Mouse (Mus musculus): Measurements from ENCODE around the gene Rcsd1. TPM values are rescaled to one million over a fixed set of nuclear protein-coding genes. Genes with fewer than 3 reads are reported as not detected.
A peak's percentile ranks its signal among the peaks of the same experiment; 100 is the strongest.

Rcsd1 gene
- total and polyA plus RNA-seq, 2 experiments from 2014 or later = 94.0 to 116 TPM

DNA sequence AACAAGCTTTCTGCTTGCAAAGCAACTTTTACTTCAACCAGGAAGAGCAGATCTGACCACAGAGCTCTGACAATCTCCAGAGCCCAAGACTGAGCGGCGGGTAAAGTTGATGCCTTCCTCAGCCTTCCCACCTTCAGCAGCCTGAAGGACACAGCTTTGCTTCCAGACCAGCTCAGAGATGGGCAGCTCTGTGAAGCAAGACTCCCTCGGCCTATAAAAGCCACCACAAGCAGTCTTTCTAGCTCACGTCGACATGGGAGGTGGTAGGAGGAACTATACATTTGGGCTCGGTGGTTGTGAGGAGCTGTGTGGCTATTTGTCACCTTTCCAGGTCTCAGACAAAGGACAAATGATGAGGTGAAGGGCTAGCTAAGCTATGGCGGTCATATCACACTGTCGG is 11.9 kb downstream of the Rcsd1 start:
- no peak overlapping the region for H3K4me2 ChIP-seq (ENCODE audit: low read depth, low read length)
- no peak overlapping the region for H3K4me3 ChIP-seq (ENCODE audit: low read depth, low read length)
- no peak overlapping the region for H3K9ac ChIP-seq (replicated peaks; ENCODE audit: low read depth, low read length)
- H3K27me3 ChIP-seq (ENCODE audit: control insufficient read depth, insufficient read depth, low read length) = no peaks in the 10 kb centered on the region
- DNase-seq (ENCODE audit: low spot score) (no peak), ATAC-seq (ENCODE audit: insufficient read depth, low read depth) (no peak)
- peaks cover 85% of the 10 kb centered on the region for H3K4me1 ChIP-seq (ENCODE audit: control insufficient read depth, insufficient read depth)
- WGBS = 47% methylated on average over 8 of the region's 8 CpGs
- no peaks in the 10 kb centered on the region for H3K9me3 ChIP-seq (replicated peaks; ENCODE audit: control insufficient read depth, low read length)
- TF ChIP-seq EP300 (IDR thresholded peaks at IDR 0.05; ENCODE audit: low read depth) (no peak), CTCF (IDR thresholded peaks at IDR 0.05; ENCODE audit: low read depth) (no peak)
- peaks cover 24% of the 10 kb centered on the region; the same call in 1 of the 2 replicates for H3K36me3 ChIP-seq (replicated peaks; ENCODE audit: control insufficient read depth, insufficient read depth, low read length)
- H3K27ac ChIP-seq (ENCODE audit: low read depth) = peak overlapping the region; percentile 60

DNA sequence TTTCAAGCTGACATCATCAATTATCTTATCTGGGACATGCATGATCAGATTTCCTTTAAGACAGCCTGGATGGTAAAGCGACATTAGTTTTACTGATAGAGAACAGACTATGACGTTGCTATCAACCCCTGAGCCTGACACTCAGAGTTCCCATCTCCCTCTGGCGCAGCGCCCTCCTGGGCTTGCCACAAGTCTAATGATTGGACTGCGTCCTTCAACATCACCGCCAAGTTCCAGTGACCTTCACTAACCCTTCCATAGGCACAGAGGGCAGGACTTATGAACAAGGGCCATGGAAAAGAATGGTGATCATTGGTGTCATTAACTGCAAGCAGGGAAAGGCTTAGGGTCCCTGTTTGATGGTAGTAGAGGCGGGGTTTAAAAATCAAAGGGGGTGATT is 12.7 kb downstream of the Rcsd1 start:
- no peak overlapping the region for H3K4me2 ChIP-seq (ENCODE audit: low read depth, low read length)
- peaks cover 86% of the 10 kb centered on the region for H3K4me1 ChIP-seq (ENCODE audit: control insufficient read depth, insufficient read depth)
- H3K36me3 ChIP-seq (replicated peaks; ENCODE audit: control insufficient read depth, insufficient read depth, low read length) = peaks cover 24% of the 10 kb centered on the region; the same call in 1 of the 2 replicates
- DNase-seq (ENCODE audit: low spot score) = peak; percentile 60
- H3K27me3 ChIP-seq (ENCODE audit: control insufficient read depth, insufficient read depth, low read length) = no peaks in the 10 kb centered on the region
- WGBS = 37% methylated on average over 7 of the region's 7 CpGs
- H3K9me3 ChIP-seq (replicated peaks; ENCODE audit: control insufficient read depth, low read length) = no peaks in the 10 kb centered on the region
- peak overlapping the region; percentile 70 for H3K27ac ChIP-seq (ENCODE audit: low read depth)
- no peak overlapping the region for H3K9ac ChIP-seq (replicated peaks; ENCODE audit: low read depth, low read length)
- no peak for ATAC-seq (ENCODE audit: insufficient read depth, low read depth)
- TF ChIP-seq EP300 (IDR thresholded peaks at IDR 0.05; ENCODE audit: low read depth) = no peak
- no peak for TF ChIP-seq CTCF (IDR thresholded peaks at IDR 0.05; ENCODE audit: low read depth)
- no peak overlapping the region for H3K4me3 ChIP-seq (ENCODE audit: low read depth, low read length)

DNA sequence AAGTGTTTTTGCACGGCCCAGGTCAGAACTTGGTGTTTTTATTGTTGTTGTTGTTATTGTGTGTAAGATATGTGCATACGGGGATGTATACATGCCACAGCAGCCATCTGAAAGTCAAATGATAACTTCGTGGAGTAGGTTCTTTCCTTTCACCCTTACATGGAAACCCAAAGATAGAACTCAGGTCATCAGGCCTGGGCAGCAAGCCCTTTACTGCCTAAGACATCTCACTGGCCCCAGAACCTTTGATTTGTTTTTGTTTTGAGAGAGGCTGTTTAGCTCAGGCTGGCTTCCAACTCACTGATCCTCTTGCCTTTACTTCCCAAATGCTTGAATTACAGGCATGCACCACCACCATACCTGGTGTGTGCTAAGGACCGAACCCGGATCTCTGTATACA is 13.5 kb downstream of the Rcsd1 start:
- 60% methylated on average over 5 of the region's 5 CpGs for WGBS
- DNase-seq (ENCODE audit: low spot score) (no peak), ATAC-seq (ENCODE audit: insufficient read depth, low read depth) (no peak)
- Histone ChIP-seq H3K4me2 (ENCODE audit: low read depth, low read length) (no peak overlapping the region), H3K27ac (ENCODE audit: low read depth) (peak overlapping the region; percentile 65), H3K9ac (replicated peaks; ENCODE audit: low read depth, low read length) (no peak overlapping the region), H3K9me3 (replicated peaks; ENCODE audit: control insufficient read depth, low read length) (no peaks in the 10 kb centered on the region), H3K27me3 (ENCODE audit: control insufficient read depth, insufficient read depth, low read length) (no peaks in the 10 kb centered on the region), H3K36me3 (replicated peaks; ENCODE audit: control insufficient read depth, insufficient read depth, low read length) (peaks cover 24% of the 10 kb centered on the region; the same call in 1 of the 2 replicates), H3K4me3 (ENCODE audit: low read depth, low read length) (no peak overlapping the region), H3K4me1 (ENCODE audit: control insufficient read depth, insufficient read depth) (peaks cover 85% of the 10 kb centered on the region)
- no peak for TF ChIP-seq CTCF (IDR thresholded peaks at IDR 0.05; ENCODE audit: low read depth)
- TF ChIP-seq EP300 (IDR thresholded peaks at IDR 0.05; ENCODE audit: low read depth) = no peak

DNA sequence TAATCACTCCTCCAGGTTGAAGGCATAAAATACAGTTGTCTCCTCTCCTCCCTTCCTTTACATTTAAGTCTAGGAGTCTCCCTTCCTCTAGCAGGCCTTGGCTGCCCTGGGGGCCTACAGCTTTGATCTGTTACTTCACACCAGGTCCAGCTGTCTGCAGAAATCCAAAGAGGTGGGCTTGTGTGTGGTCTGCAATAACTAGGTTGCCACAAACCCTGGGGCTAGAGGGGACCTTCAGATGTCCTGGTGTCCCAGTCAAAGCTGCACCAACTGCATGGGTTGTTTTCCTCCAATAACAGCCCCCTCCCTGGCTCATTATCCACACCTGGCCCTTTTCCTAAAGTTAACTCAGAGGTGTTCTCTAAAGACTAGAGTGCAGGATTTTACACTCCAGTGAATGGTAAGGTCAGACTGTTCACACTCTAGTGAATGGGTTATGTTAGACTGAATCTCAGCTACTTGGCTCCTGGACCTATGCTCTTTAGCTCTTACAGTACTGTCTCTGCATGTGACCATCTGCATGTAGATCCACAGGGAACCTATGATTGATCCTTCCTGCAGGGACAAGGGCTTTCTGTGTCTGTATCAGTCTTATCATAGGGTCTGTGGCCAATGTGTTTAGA is 14.1 kb downstream of the Rcsd1 start:
- DNase-seq (ENCODE audit: low spot score) = no peak
- TF ChIP-seq EP300 (IDR thresholded peaks at IDR 0.05; ENCODE audit: low read depth) (no peak), CTCF (IDR thresholded peaks at IDR 0.05; ENCODE audit: low read depth) (no peak)
- Histone ChIP-seq H3K9ac (replicated peaks; ENCODE audit: low read depth, low read length) (no peak overlapping the region; the same call in 1 of the 2 replicates), H3K9me3 (replicated peaks; ENCODE audit: control insufficient read depth, low read length) (no peaks in the 10 kb centered on the region), H3K4me1 (ENCODE audit: control insufficient read depth, insufficient read depth) (peaks cover 85% of the 10 kb centered on the region), H3K36me3 (replicated peaks; ENCODE audit: control insufficient read depth, insufficient read depth, low read length) (peaks cover 24% of the 10 kb centered on the region; the same call in 1 of the 2 replicates), H3K27me3 (ENCODE audit: control insufficient read depth, insufficient read depth, low read length) (no peaks in the 10 kb centered on the region), H3K4me3 (ENCODE audit: low read depth, low read length) (no peak overlapping the region), H3K4me2 (ENCODE audit: low read depth, low read length) (no peak overlapping the region), H3K27ac (ENCODE audit: low read depth) (peak overlapping the region; percentile 65)
- no peak for ATAC-seq (ENCODE audit: insufficient read depth, low read depth)

- Histone ChIP-seq H3K9ac (replicated peaks; ENCODE audit: low read depth, low read length) (no peak overlapping the region), H3K36me3 (replicated peaks; ENCODE audit: control insufficient read depth, insufficient read depth, low read length) (0 out of 2 replicates have a peak, but pooled peaks cover 10% of the 10 kb centered on the region), H3K4me3 (ENCODE audit: low read depth, low read length) (no peak overlapping the region), H3K4me2 (ENCODE audit: low read depth, low read length) (no peak overlapping the region), H3K27ac (ENCODE audit: low read depth) (peak overlapping the region; percentile 65), H3K27me3 (ENCODE audit: control insufficient read depth, insufficient read depth, low read length) (no peaks in the 10 kb centered on the region), H3K9me3 (replicated peaks; ENCODE audit: control insufficient read depth, low read length) (no peaks in the 10 kb centered on the region), H3K4me1 (ENCODE audit: control insufficient read depth, insufficient read depth) (peaks cover 87% of the 10 kb centered on the region)
- ATAC-seq (ENCODE audit: insufficient read depth, low read depth) (no peak), DNase-seq (ENCODE audit: low spot score) (no peak)
- TF ChIP-seq EP300 (IDR thresholded peaks at IDR 0.05; ENCODE audit: low read depth) = no peak
- TF ChIP-seq CTCF (IDR thresholded peaks at IDR 0.05; ENCODE audit: low read depth) = no peak
- 23% methylated on average over 7 of the region's 7 CpGs for WGBS
Observed at GRCm38 (mm10) chr1:165693856-165694255, 15.7 kb downstream of the Rcsd1 start.

DNA sequence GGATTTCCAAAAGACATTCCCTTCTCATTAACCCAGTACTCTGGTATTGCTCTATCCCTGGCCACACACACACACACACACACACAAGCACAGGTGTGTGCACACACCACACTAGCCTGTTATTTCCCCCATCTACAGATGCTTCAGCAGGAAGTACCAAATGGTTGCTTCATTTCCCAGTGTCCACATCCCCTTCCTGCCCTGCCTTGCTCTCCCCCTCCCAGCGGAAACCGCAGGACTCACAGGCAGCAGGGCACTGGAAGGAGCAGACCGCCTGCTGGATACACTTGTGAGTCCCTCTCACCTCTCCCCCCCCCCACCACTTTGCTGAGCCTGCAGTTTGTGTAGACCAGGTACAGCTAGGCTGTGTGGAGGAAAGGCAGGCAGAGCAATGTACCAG is 18.0 kb downstream of the Rcsd1 start:
- WGBS = 11% methylated on average over 3 of the region's 3 CpGs
- TF ChIP-seq CTCF (IDR thresholded peaks at IDR 0.05; ENCODE audit: low read depth) = no peak
- peaks cover 96% of the 10 kb centered on the region for H3K4me1 ChIP-seq (ENCODE audit: control insufficient read depth, insufficient read depth)
- ATAC-seq (ENCODE audit: insufficient read depth, low read depth) = peak; percentile 52
- DNase-seq (ENCODE audit: low spot score) = no peak
- no peaks in the 10 kb centered on the region for H3K27me3 ChIP-seq (ENCODE audit: control insufficient read depth, insufficient read depth, low read length)
- 0 out of 2 replicates have a peak, but pooled peaks cover 3% of the 10 kb centered on the region for H3K36me3 ChIP-seq (replicated peaks; ENCODE audit: control insufficient read depth, insufficient read depth, low read length)
- H3K9me3 ChIP-seq (replicated peaks; ENCODE audit: control insufficient read depth, low read length) = no peaks in the 10 kb centered on the region
- peak overlapping the region; percentile 28; the same call in 1 of the 2 replicates for H3K9ac ChIP-seq (replicated peaks; ENCODE audit: low read depth, low read length)
- H3K4me2 ChIP-seq (ENCODE audit: low read depth, low read length) = peak overlapping the region; percentile 39; the same call in 1 of the 2 replicates
- H3K4me3 ChIP-seq (ENCODE audit: low read depth, low read length) = no peak overlapping the region
- peak overlapping the region; percentile 73 for H3K27ac ChIP-seq (ENCODE audit: low read depth)
